Mouse (Mus musculus) embryo, embryonic 9.5 days (tissue): ENCODE data around the gene Ppt1.
A peak's percentile ranks its signal among the peaks of the same experiment; 100 is the strongest.
"Not testable (repeated sequence)": the region's sequence is repeated elsewhere in the genome, so short reads cannot be mapped to it uniquely, and the experiment has no call there.

Experiments used
- DNase-seq: peaks from one replicate; pipeline ENCODE4 v3.0.0-alpha.2; 2017; ENCODE audit errors: extremely low spot score

Ppt1 gene

DNA sequence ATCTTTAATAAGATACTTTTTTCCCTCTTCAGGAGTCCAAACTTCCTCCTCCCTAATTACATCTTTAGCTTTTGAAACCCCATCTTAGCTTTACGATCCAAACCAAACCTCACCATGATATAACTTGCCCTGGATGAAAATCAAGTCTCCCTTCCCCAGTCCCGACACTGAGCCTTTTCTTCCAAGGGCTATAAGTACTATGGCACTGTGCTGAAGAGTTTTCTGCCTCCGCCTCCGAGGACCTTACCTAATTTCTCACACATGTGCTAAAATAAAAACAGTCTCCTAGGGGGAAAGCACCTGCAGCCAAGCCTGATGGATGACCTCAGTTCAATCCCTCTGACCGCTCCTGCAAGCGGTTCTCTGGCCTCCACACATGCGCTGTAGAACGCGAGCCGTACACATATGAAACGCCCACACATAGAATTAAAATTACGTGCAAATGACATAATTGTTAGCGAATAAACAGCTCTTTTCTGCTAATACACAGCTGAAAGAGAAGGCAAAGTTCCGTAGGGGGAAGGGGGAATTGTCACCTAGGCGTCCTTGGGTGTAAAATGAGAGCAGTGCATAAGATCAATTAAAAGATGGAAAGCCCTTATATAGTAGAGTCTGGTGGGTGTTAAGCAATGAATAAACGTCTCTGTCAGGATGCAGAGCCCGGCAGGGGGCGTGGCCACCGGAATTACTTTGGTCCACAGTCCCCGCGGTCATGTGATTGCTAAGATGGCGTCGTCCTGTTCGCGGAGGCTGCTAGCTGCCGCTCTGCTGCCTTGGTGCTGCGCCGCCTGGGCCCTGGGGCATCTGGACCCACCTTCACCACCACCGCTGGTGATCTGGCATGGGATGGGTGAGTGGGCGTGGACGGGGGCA lies at the start of gene Ppt1:
Ppt1 (plus strand) TSS at position 713 of the 873 bp plus-strand sequence.
- peak; percentile 83 for DNase-seq

DNA sequence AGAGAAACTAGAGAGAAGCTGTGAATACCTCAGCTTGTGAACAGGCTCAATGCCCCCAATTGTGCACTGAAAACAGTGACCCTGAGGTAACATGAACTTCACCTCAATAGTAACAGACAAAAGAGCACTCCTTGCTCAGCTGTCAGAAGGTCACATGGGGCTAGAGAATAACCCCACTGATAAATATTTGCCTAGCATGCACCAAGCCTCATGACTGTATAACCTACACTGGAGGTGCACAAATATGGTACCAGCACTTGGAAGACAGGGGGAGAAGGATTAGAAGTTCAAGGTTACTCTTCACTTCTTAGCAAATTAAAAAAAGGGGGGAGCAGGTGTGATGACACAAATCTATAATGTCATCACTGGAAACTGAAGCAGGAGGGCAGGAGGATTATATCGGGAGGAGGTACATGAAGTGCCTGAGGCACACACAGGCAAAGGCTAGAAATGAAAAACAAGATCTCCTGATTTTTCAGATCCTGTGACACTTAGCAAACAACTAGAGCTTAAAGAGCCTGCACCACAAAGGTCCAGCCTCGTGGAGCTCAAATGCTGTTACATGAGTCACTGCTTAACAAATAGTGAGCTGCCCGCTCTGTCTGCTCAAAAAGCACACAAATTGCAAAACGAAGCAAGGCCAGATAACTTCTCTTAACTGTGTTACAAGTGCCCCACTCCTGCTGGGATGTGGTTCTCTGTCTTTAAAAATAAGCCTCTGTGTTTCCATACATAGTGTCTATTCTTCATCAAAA lies 46.5 kb upstream of the Ppt1 start:
- DNase-seq, result no peak

DNA sequence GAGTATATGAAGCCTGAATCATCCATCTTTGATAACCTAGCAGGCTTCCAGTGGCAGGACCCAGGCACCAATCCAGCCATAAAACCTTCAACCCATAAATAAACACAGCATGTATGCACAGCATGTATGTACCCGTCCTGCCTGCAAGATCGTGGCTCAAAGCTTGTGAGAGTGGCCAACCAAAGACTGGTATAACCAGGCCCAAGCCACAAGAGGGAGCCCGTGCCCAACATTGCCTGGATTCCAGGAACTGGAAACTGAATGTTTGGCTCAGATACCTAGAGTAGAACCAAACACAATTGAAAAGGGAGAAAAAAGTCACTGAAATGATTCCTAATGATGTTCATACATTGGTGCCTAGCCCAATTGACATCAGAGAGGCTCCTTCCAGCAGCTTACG lies 27.9 kb upstream of the Ppt1 start:
- DNase-seq, result peak; percentile 71

DNA sequence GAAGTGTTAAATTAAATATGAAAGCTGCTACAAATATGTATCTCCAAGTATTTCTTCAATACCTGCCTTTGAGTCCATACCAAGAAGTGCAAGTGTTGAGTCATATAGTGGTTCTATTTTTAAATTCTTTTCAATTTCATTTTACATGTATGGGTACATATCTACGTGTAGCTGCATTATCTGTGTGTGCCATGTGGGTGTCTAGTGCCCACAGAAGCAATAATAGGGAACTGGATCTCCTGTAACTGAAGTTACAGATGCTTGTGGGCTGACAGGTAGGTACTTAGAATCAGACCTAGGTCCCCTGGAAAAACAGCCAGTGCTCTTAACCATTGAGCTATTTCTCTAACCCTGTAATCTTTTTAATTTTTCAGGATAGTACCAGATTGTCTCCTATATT lies 24.9 kb upstream of the Ppt1 start:
- DNase-seq, result no peak

DNA sequence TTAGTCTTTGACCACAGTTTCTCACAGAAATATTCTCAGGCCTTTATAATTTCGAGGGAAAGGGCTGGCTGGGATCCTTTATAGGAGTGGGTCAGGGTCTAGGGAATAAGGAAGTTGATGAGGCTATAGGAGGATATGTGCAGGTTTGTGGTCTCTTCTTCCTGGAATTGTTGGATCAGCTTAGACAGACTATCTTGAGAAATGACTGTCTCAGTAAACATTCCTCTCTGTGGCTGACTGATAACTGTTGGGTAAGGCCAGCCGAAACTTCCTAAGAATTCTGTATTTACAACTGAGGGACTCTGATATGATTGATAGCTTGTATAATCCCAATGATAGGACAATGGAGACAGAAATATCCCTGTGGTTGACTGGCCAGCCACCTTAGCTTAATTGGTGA lies 24.2 kb upstream of the Ppt1 start:
- DNase-seq, result no peak

DNA sequence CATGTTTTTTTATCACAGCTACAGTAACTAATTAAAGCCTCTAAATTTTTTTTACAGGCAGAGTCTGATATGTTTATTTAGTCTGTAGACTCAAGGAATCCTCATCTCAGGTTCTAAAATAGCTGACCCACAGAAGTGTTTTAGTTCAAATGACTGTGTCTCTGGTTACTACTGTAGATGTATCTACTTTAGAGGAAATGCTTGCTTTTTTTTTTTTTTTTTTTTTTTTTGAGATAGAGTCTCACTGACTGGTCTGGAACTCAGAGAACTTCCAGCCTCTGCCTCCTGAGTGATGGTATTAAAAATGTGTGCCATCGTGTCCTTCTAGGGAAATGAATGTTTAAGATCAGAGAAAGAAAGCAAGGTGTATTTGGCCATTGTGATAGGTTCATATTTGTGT lies 19.8 kb upstream of the Ppt1 start:
- no peak for DNase-seq

DNA sequence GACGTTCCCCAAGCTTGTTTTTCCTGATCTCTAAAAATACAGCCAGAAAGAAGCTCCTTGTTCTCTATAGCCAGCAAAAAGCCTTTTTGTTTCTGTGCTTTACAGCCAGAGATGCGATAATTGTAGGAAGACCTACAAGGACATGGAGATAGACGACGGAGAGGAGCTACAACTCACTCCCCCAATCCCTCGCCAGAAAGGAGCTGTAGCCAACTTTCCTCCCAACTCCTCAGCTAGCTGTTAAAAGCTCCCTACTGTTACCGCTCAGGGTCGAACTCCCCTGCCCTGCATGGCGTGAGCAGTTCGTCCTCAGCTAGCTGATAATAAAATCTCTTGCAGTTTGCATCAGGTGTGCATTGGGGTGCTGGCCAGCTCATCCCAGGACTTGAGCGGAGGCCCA lies 15.1 kb upstream of the Ppt1 start:
- not testable (repeated sequence) for DNase-seq

DNA sequence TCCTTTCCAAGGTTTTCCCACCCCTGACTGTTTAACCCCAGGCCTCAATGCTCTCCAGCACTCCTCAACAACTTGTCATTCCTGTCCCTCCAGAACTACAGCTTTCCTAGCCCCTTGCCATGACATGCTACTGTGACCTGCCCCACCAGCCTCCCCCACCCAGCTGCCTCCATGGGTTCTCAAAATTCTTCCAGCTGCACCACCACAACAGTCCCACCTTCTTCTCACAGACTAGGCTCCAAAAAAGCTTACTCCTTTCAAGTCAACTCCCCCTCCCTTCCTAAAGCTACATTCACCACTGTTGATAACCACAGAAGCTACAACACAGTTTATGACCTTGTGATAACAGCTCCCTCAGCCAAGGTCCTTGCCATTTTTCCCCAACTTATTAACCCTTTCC lies 8.4 kb upstream of the Ppt1 start:
- DNase-seq, result no peak

DNA sequence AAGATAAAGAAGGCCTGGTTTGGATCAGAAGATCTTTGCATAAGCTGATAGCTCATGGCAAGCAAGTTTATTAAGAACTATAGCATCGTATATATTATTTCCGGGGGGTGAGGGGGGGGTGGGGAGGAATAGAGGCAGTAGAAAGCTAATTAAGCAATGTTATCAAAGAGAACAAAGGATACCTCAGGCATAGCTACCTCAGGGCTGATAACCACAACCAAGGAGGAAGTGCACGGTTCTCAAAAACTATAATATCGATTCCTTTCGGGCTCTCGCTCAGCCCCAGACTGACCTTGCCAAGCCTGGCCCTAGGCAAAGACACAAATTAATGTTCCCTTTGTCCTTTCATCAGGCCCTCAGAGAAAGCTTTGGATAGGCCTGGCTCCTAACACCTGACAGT lies 6.7 kb upstream of the Ppt1 start:
- no peak for DNase-seq

DNA sequence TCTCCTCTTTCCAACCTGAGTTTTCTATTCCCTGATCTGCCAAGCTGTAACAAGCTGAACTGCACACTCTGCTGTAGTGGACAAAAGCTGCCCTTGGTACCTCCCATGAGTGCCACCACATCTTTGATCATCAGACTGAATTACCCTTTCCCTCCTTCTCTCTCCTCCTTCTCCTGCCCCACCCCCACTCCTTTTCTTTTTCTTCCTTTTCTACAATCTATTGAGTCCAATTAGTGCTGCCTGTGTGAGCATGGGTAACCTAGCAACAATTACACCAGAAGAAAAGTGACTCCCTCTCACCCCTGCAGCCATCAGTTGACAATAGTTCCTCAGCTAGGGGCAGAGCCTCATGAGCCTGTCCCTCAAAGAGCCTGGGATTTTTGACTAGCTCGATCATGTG lies 4.2 kb upstream of the Ppt1 start:
- peak; percentile 76 for DNase-seq

DNA sequence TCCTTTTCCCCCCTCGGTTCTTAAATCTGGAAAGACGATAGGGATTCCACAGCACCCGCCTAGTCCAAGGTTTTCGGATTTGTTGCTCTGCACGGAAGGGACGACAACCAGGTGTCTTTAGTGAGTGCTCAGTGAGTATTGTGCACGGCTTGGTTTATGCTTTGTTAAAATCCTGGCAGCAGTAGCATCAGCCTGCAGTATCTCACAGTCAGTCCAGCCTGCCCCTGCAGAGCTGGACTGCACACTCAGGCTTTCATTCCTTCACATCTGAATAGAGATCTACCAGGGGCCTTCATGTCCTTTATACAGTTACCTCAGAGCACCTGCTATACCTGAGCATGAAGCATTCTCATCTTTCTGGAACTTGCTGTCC lies 347 bp downstream of the Ppt1 start:
- DNase-seq, result no peak

DNA sequence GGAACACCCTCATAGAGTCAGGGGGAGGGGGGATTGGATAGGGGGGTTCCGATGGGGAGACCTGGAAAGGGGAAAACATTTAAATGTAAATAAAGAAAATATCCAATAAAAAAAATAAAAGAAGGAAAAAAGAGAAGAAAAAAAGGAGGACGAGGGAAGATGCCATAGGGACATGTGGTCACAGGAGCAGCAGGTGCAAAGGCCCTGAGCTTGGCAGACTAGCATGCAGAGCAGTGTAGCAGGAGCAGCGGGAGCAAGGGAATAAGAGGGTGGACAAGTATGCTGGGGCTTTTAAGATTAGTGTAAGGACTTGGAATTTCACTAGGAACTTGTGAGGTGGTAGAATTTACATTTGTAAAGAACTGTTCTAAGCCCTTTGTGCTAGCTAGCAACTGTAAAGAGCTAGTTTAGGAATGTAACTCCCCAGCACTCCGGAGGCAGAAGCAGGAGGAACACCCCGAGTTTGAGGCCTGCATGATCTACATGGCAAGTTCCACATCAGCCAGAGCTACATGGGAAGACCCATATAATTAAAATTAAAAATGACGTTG lies 1.2 kb downstream of the Ppt1 start:
- no peak for DNase-seq

DNA sequence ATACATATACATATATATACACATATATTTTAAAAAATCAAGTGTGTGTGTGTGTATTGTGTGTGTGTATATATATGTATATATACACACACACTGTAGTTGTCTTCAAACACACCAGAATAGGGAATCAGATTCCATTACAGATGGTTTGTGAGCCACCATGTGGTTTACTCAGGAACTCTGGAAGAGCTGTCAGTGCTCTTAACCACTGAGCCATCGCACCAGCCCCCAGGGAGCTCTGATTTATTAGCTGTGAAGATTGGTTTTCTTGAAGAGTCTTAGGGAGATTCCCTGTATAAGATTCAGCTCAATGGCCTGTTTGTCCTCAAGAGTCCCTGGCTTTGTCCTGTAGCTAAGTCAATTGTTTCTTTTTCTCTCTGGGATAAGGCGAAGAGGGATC lies 2.0 kb downstream of the Ppt1 start:
- no peak for DNase-seq

DNA sequence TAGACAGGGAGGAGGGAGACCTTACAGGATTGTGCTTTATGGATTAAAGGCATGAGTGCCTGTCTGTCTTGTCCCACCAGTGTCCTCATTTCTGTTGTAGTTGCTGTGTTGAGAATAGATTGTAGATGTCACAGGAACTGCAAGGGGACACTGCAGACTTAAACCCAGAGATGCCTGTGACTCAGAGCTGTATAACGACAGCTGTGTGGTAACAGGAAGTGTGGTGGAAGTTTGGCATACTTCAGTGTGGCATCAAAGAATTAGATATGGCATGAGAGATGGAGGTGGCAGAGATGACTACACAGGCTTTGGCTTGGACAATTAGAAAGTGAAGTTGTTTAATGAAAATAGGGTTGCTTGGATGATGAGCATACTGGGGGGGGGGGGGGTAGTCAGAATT lies 2.4 kb downstream of the Ppt1 start:
- no peak for DNase-seq

DNA sequence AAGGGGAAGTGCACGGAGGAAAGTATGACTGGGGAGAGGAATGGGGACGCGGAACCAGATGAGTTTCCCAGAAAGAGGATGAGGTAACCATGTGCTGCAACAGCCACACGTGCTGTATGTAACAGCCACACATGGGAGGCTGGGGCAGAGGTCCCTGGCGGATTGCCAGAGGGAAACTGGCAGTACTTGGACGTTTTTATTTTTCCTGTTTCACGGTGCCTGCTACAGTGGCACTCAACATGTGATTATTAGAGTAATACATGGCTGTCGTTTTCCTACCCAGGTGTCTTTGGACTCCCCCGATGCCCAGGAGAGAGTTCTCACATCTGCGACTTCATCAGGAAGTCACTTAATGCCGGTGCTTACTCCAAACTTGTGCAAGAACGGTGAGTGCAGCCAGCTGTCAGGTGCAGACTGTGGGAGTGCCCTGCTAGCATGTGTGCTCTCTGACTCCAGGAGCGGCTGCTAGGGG lies 12.1 kb downstream of the Ppt1 start:
- no peak for DNase-seq

DNA sequence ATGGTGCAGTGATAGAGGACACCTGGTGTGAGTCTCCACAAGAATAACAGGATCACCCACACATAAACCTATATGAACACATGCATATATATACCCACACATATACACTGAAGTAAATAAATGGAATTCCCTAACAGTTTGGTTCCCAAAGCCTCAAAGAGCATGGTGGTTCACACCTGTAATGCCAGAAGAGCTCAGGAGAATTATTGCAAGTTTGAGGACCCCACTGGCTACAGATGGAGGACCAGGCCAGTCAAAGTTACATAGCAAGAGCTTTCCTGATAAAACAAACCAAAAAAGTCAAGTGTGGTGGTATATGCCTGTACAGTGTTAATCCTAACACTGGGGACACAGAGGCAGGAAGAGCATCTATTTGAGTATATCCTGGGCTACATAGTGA lies 15.5 kb downstream of the Ppt1 start:
- no peak for DNase-seq

DNA sequence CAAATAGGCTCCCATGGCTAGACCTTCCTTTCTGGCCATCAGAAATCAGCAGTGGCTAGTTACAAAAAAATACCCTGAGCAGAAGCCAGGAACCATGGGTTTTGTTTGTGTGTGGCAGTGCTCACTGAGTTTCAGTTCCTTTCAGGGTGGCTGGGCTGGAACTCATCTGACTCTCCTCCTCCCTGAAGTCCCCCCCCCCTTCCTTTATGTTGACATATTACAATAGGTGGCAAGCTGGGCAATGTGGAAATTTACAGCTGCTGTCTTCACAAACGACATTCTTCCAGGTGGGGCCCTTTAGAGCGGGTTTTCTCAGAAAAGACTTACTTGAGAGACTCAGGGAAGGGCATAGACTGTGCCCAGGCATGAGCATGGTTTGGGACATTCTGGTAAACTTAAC lies 17.6 kb downstream of the Ppt1 start:
- DNase-seq, result no peak

DNA sequence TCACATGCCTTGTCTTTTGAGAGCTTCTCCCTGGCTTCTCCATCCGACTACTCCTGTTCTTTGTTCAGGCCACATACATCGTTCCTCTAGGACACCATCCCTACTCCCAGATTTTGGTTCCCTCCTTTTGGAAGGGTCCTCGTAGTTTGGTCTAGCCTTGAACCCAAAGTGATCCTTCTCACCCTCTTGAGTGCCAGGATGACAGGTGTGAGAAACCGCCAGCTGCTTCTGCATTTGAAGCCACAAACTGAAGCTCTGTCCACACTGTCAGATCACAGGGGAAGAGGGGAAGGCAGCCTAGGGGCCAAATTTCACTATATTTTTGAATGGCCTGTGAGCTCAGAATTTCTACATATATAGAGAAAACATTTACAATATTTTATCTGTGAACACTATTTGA lies 18.7 kb downstream of the Ppt1 start:
- no peak for DNase-seq

DNA sequence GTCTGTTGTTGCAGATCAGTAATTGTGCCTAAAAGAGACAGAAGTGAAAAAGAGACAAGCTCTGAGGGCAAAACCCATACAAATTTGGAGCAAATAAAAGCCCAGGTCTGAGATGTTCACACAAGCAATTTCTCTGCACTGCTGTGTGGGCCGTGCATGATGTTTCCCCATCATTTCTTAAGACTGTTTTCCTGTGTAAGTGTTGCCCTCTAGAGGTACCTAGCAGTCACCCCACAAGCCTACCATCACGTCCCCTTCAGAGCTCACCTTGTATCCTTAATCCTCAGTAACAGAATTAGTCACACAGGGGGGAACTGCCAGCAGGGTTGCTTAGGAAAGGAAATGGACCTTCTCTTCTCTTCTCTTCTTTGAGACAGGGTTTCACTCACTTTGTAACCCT lies 21.9 kb downstream of the Ppt1 start:
- no peak for DNase-seq

DNA sequence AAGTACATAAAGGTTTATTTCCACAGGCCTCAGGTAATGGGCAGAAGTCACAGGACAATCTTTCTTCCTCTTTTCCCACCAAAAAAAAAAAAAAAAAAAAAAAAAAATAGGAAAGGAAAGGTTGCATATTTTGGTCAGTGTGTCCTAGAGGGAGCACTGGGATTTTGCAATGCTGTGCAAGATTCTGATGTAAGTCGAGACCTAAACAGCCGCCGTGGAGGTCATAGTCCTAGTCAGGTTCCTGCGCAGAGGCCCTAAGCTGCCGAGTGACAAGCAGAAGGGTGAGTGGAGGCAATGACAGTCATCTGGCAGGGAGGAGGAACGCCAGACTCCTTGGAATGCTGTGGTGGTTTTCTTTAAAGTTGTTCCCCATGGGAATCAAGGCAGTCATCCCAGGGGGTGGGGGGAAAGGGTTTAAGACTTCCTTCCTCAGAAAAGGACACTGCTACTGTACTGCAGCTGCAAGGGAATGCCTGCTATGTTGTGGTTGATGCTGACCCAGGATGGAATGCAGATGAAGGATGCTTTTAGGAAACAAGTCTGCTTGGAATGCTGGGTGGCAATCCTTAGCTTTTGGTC lies 23.1 kb downstream of the Ppt1 start:
- DNase-seq, result no peak

DNA sequence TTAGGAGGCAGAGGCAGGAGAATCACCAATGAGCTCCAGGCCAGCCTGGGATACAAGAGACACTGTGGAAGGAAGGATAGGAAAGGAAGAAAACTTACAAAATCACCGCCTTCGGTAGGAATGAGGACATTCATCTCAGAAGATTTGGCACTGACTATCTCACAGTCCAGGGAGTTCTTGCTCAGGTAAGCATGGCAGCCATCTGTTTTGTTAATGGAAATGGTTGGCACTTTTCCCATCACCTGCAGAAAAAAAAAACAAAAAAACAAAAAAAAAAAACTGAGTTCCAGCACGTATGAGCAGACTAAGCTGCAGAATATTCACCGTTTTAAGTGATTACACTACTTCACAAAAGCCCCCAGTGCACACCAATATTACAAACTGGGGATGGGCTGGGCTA lies 25.8 kb downstream of the Ppt1 start:
- no peak for DNase-seq

DNA sequence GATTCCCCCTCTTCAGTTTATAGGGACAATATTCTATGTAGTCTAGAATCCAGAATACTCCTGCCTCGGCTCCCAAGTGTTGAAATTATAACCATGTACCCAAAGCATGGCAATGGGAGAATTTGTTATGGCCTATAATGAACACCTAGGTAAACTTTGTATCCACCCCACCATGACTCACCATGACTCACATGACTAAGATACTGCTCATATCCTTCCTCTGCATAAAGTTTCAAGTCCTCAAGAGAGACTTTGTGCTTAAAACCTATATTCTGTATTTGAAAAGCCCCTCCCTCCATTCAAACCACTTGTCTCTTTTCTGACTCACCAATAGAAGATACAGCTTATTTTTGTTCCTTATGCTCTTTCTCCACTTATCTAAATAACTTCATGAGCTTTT lies 32.0 kb downstream of the Ppt1 start:
- no peak for DNase-seq

DNA sequence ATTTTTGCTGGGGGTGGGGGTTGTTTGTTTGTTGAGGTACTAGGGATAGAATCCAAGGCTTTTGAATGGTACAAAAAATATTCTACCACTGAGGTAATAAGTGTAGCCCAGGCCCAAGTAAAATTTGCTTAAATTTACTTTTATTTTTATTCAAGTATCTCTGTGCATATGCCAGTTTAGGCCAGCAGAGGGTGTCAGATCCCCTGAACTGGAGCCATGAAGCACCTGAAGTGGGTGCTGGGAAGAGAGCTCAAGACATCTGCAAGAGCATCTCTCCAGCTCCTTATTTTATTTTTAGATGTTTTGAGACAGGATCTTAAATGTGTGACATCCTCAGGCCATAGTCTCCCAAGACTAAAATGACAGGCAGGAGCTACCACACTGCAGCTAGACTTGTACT lies 34.0 kb downstream of the Ppt1 start:
- no peak for DNase-seq
